Mouse (Mus musculus) c-Kit-positive CD71-positive TER-119-negative erythroid progenitor cells, embryonic 14.5 days (primary cell): ENCODE results near the gene Tardbp.
A peak's percentile ranks its signal among the peaks of the same experiment; 100 is the strongest.

Source experiments
- DNase-seq: peaks from one replicate; pipeline ENCODE4 v3.0.0-alpha.2; 2013; ENCODE audit warnings: low read depth

The Tardbp gene

GRCm38 (mm10) chr4:148639455-148639854, 12.6 kb upstream of the Tardbp start:
- DNase-seq = no peak

DNA sequence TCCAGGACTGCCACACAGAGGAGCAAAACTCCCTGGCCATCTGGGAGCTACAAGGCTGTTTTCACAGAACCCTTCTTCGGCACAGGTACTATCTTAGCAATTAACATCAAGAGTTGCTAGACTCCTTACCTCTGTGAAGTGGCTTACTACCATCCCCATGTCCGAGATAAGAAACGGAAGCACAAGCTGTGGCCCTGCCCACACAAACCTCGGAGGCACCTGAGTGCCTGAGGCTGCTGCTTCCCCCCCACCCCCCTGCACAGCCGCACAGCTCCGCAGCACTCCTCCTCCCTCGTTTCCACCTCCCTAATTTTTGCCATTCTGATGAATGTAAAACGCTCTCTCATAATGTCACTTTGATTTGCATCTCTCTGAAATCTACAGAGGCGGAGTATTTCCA, 11.5 kb upstream of the Tardbp start:
- no peak for DNase-seq

- DNase-seq = no peak
Observed at GRCm38 (mm10) chr4:148635309-148635708, 8.5 kb upstream of the Tardbp start.

DNA sequence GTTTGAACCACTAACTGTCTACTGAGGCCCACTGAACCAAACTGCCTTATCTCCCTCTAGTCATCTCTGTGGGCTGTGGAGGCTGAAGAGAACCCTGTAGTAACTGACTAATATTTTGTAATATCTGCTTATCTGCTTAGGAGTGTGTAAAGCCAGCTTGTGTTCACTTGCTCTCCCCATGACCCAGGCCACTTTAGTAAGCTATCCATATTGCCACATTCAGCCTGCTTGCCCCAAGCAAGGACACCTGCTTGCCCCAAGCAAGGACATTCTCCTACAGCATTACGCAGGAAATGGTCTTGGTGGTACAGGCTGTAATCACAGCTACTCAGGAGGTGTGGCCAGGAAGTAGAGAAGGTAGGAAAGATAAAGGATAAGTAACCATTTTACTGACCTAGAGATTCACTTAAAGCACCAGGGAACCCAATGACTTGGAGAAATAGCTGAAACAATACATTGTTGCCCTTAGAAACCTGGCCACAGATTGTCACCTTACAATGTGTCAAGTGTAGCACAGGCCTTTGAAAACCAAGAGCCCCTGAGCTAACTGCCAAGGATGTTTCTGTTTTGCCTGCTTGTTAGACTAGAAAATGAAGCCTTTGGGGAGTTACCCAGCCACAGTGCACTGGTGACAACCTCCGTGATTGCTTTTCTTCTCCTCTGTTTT, 6.7 kb upstream of the Tardbp start:
- DNase-seq = no peak

DNA sequence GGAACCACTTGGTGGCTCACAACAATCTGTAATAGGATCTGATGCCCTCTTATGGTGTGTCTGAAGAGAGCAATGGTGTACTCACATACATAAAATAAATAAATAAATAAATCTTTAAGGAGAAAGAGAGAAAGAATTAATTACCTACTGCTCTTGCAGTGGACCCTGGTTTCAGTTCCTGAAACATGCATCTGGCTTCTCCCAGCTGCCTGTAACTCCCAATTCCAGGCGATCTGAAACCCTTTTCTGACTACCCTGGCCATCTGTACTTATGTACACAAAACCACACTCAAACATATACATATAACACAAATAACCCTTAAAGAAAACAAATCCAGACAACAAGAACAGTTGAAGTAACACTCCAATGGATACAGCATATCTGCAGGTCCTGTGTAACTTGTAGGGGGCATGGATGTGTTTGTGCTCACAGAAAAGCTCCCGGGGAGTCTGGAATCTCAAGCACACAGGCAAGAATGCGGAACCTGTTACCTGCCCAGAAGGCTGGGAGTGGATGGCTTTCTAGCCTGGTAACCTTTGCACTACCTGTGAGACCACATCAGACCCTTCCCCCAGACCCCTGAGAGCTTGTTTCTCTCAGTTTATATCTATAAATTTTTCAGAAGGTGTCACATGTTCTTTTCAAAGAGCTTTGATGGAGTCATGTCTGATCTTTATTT, 5.3 kb upstream of the Tardbp start:
- DNase-seq = no peak

DNA sequence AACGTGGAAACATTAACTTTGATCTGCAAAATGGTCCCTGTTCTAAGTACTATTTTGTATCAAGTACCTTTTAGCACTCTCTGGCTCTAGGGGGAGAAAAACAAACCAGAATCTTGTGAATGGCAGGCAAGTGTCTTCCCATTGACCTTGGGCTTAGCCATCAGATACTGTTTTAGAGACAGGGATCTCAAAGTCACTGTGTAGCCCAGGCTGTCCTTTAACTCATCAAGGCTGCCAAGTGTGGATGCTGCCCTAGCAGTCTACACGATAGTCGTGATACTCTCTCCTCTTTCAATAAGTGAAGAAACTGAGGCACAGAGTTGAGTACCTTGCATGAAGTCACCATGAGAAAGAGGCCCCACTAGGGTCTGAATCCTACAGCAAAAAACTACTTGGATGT, 427 bp upstream of the Tardbp start:
- no peak for DNase-seq

DNA sequence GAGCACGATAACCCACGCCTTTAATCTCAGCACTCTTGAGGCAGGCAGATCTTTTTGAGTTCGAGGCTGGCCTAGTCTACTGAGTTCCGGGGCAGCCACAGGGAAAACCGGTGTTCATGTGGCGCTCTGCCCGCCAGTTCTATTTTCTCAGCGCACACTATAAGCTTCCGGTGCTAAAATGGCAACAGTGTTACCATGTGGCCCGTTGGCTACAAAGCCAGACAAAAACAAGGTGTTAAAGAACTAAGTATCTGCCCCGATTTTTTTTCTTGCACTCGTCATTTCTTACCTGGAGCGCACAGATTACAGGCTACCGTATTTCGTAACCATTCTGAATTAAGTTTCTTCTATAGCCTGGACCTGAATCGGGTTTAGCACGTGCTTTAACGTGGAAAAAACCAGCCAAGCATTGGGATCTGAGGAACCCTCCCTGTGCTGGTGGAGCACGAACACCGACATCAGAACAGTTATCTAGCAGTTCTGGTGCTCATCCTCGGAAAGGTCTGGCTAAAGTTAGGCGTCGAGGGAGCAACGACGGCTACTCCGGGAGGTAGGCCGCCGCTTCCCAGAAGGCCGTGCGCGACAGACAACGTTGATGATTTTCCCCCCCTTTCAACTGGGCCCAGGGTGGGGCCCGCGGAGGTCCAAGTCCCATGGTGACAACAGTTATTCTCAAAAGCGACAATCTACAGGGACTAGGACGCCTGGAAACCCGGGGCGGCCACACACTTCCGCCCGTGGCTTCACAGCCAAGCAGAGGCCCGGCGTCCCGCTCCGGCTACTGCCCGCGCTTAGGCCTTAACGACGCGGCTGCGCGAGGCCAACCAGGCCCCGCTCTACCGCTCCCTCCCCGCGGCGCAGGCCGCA, 830 bp downstream of the Tardbp start:
- no peak for DNase-seq

- no peak for DNase-seq
Observed at GRCm38 (mm10) chr4:148625010-148625409, 1.8 kb downstream of the Tardbp start.

DNA sequence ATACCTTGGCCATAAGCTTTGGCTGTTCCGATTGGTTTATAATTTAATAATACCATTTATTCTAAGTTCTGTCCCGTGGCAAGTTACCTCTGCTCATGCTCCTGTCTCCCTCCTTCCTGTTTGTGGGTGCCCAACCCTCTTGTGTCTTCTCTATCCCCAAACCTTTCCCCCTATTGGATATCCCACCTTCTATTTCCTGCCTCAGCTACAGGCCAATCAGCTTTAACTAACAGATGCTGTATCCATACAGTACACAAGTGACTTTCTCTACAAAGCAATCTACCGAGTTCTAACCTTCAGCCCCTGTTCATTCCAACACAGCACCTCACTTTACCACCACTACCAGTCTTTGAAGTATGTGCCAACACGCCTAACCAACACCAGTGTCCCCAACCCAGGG, 3.2 kb downstream of the Tardbp start:
- no peak for DNase-seq

DNA sequence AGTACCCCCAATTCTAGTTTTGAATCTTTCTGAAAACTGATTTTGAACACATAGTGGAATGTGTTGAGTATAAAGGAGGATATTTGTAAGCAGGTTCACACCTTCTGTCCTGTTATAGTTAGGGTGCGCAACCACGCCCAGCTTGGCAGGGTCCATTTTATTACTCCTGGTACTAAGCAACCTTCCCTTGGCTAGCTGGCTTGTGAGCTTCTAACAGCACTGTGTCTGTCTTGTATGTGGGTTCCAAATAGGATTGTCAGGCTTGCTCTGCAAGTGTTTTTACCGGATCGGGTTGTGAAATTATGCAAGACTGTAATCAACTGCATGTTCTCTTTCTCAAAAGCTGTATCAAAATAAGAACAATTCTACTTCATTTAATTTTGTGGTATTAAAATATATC, 4.3 kb downstream of the Tardbp start:
- no peak for DNase-seq

- DNase-seq = no peak
Observed at GRCm38 (mm10) chr4:148620718-148621117, 6.1 kb downstream of the Tardbp start.

DNA sequence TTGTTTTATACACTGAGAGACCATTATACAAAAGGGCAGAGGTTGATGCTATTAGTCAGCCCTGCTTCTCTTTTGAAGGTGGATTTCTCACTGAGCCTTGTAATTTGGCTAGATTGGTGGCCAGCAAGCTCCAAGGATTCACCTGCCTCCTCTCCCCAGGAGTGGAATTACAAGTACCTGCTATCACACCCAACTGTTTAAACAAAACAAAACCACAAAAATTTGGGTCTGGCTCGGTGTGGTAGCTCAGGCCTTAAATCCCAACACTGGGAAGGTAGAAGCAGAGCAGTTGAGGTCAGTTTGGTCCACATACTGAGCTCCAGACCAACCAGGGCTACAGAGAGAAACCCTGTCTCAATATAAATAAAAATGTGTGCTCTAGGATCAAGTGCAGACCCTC, 7.0 kb downstream of the Tardbp start:
- DNase-seq = no peak

- no peak for DNase-seq
Observed at GRCm38 (mm10) chr4:148613738-148614137, 13.1 kb downstream of the Tardbp start.

DNA sequence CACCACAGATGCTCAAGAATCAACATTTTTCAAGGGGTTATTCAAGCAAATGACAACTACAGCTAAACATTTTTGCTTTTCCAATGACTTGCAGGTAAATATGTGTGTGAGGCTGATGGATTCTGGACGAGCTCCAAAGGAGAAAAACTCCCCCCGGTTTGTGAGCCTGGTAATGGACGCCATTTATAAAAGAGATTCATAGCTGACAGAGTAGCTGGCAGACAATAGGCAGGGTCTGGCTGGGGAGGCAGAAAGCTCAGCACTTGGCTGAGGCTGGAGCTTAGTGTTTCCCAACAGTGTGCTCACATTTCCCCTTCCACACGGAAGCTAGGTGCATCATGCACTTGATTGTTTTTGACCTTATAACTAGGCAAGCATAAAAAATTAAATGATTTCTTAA, 14.3 kb downstream of the Tardbp start:
- DNase-seq = no peak

DNA sequence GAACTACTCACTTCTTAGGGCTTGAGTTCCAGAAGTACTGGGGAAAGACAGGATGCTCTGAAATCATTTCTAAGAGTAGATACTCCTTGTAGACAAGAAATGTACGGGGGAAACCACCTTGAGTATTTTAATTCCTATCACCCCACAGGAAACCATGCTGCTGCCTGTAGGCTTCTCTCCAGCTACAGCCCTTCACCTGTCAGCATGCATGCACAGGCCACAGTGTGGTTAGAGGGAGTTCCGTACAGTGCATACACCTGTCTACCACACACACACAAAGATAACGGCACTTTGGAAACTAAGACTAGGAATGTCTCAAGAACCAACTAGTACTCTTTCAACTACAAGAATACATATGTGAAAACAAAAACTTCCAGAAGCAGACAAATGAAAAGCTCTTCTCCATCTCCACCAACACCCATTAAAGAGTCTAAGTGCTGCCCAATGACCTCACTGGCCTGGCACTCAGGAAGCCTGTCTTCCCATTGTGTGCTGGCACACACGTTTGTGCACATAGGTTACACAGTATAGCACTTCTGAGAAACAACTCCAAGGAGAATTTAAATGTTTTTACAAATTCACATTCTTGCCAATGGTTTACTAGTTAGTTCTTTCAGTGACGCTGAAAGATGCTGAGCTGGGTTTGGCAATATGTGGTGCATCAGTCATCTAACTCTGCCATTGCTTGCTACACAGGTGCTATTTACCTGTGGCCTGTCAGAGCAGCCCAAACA, 16.0 kb downstream of the Tardbp start:
- DNase-seq = no peak

DNA sequence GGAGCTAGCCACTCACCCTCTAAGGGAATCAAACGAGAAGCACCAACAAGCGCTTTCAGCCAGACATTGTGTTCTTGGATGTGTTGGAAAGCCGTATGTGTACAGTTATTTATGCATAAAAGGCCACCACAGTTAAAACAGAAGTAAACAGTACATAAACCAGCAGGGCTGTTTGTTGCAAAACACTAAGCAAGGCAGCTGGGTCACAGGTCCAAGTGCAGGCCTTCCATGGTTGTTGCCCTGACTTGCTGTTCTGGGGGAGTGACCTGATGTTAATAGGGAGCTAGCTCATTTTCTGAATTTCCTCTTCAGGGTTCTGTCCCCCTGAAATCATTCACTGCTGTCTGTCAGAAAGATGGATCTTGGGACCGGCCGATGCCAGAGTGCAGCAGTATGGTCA, 17.0 kb downstream of the Tardbp start:
- no peak for DNase-seq

DNA sequence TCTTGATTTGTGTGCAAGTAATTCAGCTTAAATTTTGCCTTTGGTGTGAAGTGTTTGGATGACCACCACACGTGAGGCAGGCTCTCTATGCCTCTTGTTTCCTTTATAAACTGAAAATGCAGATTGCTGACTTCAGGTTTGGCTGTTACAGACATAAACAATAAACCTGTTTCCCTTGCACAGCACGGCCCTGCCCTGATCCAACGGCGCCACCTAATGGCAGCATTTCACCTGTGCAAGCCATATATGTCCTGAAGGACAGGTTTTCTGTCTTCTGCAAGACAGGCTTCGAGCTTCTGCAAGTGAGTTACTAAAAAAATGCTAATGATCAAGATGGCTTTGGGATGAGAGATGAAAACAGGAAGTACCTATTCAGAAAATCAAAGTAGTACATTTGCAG, 19.1 kb downstream of the Tardbp start:
- DNase-seq = peak; percentile 65

DNA sequence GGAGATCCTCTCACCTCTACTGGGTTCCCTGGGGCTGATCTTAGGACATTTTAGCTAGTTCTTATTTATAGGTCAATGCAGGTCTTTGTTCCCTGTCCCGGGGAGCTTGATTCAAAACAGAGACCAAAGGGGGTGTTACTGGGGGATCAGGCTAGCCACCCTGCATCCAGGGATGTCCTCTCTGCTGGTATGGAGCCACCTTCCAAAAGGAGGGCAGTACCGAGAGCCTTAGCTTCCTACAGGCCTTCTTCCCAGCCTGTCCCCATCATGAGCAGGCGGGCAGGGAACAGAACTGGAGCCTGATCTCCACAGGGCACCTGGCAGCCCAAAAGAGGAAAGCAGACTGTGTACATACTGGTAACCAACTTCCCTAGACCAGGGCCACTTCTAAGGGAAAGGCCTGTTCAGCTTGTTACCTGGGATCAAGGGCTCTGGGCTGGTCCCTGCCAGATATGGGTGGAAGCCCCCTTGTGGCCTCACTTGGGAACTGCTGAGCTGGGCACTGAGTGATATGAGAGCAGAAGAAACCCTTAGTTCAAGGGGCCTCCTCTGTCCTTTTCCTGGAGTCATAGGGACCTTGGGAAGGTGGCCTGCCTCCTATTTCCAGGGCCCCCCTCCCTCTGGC, 22.2 kb downstream of the Tardbp start:
- peak; percentile 58 for DNase-seq

- DNase-seq = no peak
Observed at GRCm38 (mm10) chr4:148604141-148604540, 22.7 kb downstream of the Tardbp start.

GRCm38 (mm10) chr4:148603376-148604139, 23.3 kb downstream of the Tardbp start:
- DNase-seq = no peak
